Comparison of ENCODE assay signal across 8 mouse cellular contexts in the genomic region with DNA sequence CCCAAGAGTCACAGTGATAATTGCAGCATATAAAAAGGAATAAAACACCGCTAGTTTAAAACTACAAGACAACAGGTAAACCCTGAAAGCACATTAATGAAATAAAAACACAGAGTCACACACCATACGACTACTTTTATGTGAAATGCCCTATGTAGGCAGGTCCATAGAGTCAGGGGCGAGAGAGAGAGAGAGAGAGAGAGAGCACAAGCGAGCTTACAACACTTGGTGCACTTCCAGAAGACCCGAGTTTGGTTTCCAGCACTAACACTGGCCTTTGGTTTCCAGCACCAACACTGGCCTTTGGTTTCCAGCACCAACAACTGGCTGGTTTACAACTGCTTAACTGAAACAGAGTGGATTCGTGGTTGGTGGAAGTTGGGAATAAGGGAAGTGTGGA. TPM values are rescaled to one million over a fixed set of nuclear protein-coding genes. Genes with fewer than 3 reads are reported as not detected.
DNase-seq lines count a peak whose midpoint lies in the region; ATAC-seq and TF ChIP-seq lines count a peak whose summit lies in the region.

No protein-coding gene starts in this region.

- ATAC-seq in lung, embryonic 14.5 days (ENCODE audit: insufficient read depth) = no peak
- no peak for ATAC-seq in embryonic facial prominence, embryonic 14.5 days (ENCODE audit: low read depth)
- ATAC-seq in intestine, embryonic 16.5 days = 0 out of 2 replicates have a peak, but pooled peaks have one; percentile 27
- no peak for ATAC-seq in neural tube, embryonic 14.5 days (ENCODE audit: low read depth)

- DNase-seq in lung, embryonic 14.5 days = no peak
- DNase-seq in lung, postnatal 4 days = no peak
- DNase-seq in embryonic facial prominence, embryonic 14.5 days (ENCODE audit: low spot score) = no peak
- DNase-seq in testis, postnatal 14 days (ENCODE audit: low spot score) = no peak
- DNase-seq in right cerebral cortex, postnatal 10 days (ENCODE audit: low spot score in 2 of 2) = no peak
- DNase-seq in kidney, postnatal 25 days = no peak

- no peaks in the 10 kb centered on the region for H3K9me3 ChIP-seq in lung, embryonic 14.5 days (ENCODE audit: low read depth, low read length)
- H3K9me3 ChIP-seq in embryonic facial prominence, embryonic 14.5 days (ENCODE audit: control insufficient read depth, low read length) = no peaks in the 10 kb centered on the region
- H3K9me3 ChIP-seq in intestine, embryonic 16.5 days (ENCODE audit: control insufficient read depth, low read length) = no peaks in the 10 kb centered on the region
- no peaks in the 10 kb centered on the region for H3K9me3 ChIP-seq in neural tube, embryonic 14.5 days (ENCODE audit: control insufficient read depth, low read length)

- H3K9ac ChIP-seq in lung, embryonic 14.5 days = no peak overlapping the region; the same call in 1 of the 2 replicates
- peak overlapping the region; percentile 97 for H3K9ac ChIP-seq in embryonic facial prominence, embryonic 14.5 days (ENCODE audit: low read depth, low read length)
- H3K9ac ChIP-seq in intestine, embryonic 16.5 days (ENCODE audit: low read depth, low read length) = no peak overlapping the region
- H3K9ac ChIP-seq in neural tube, embryonic 14.5 days (replicated peaks; ENCODE audit: low read depth, low read length) = peak overlapping the region; percentile 87; the same call in 1 of the 2 replicates

- H3K4me2 ChIP-seq in lung, embryonic 14.5 days = peak overlapping the region; percentile 85
- peak overlapping the region; percentile 80 for H3K4me2 ChIP-seq in embryonic facial prominence, embryonic 14.5 days (ENCODE audit: low read depth, low read length)
- peak overlapping the region; percentile 67 for H3K4me2 ChIP-seq in intestine, embryonic 16.5 days (ENCODE audit: low read depth, low read length)
- peak overlapping the region; percentile 56 for H3K4me2 ChIP-seq in neural tube, embryonic 14.5 days (ENCODE audit: low read depth, low read length)

- H3K4me3 ChIP-seq in lung, embryonic 14.5 days (ENCODE audit: low read depth, low read length) = peak overlapping the region; percentile 99
- H3K4me3 ChIP-seq in embryonic facial prominence, embryonic 14.5 days (ENCODE audit: low read depth, low read length) = peak overlapping the region; percentile 100
- peak overlapping the region; percentile 98 for H3K4me3 ChIP-seq in intestine, embryonic 16.5 days (ENCODE audit: low read length)
- H3K4me3 ChIP-seq in neural tube, embryonic 14.5 days (ENCODE audit: low read depth, low read length) = peak overlapping the region; percentile 91

- peaks cover 13% of the 10 kb centered on the region for H3K4me1 ChIP-seq in lung, embryonic 14.5 days (ENCODE audit: insufficient read depth)
- H3K4me1 ChIP-seq in embryonic facial prominence, embryonic 14.5 days (ENCODE audit: control insufficient read depth, insufficient read depth, low read length) = peaks cover 14% of the 10 kb centered on the region
- peaks cover 12% of the 10 kb centered on the region for H3K4me1 ChIP-seq in intestine, embryonic 16.5 days (ENCODE audit: control insufficient read depth, insufficient read depth, low read length)
- peaks cover 15% of the 10 kb centered on the region for H3K4me1 ChIP-seq in neural tube, embryonic 14.5 days (ENCODE audit: control insufficient read depth, insufficient read depth, low read length)

- WGBS in lung, embryonic 14.5 days = 35% methylated on average over 6 of the region's 6 CpGs
- 31% methylated on average over 6 of the region's 6 CpGs for WGBS in embryonic facial prominence, embryonic 14.5 days
- 41% methylated on average over 6 of the region's 6 CpGs for WGBS in intestine, embryonic 16.5 days
- 36% methylated on average over 6 of the region's 6 CpGs for WGBS in neural tube, embryonic 14.5 days

- H3K27me3 ChIP-seq in lung, embryonic 14.5 days (ENCODE audit: insufficient read depth, low read length) = no peaks in the 10 kb centered on the region
- H3K27me3 ChIP-seq in embryonic facial prominence, embryonic 14.5 days (replicated peaks; ENCODE audit: control insufficient read depth, insufficient read depth, low read length) = no peaks in the 10 kb centered on the region
- no peaks in the 10 kb centered on the region for H3K27me3 ChIP-seq in intestine, embryonic 16.5 days (replicated peaks; ENCODE audit: control insufficient read depth, insufficient read depth, low read length)
- no peaks in the 10 kb centered on the region; the same call in 1 of the 2 replicates for H3K27me3 ChIP-seq in neural tube, embryonic 14.5 days (ENCODE audit: control insufficient read depth, insufficient read depth, low read length)

- H3K27ac ChIP-seq in lung, embryonic 14.5 days (ENCODE audit: low read depth) = no peak overlapping the region
- peak overlapping the region; percentile 93; the same call in 1 of the 2 replicates for H3K27ac ChIP-seq in embryonic facial prominence, embryonic 14.5 days (replicated peaks; ENCODE audit: low read depth, low read length)
- no peak overlapping the region for H3K27ac ChIP-seq in intestine, embryonic 16.5 days (ENCODE audit: low read length)
- peak overlapping the region; percentile 77 for H3K27ac ChIP-seq in neural tube, embryonic 14.5 days (ENCODE audit: low read depth, low read length)

- no peak for TF ChIP-seq CTCF in lung, embryonic 14.5 days (IDR thresholded peaks at IDR 0.05; ENCODE audit: low read depth)

- H3K36me3 ChIP-seq in lung, embryonic 14.5 days (ENCODE audit: insufficient read depth) = no peaks in the 10 kb centered on the region
- H3K36me3 ChIP-seq in embryonic facial prominence, embryonic 14.5 days (ENCODE audit: control insufficient read depth, insufficient read depth, low read length) = peaks cover 5% of the 10 kb centered on the region; the same call in 1 of the 2 replicates
- no peaks in the 10 kb centered on the region for H3K36me3 ChIP-seq in intestine, embryonic 16.5 days (ENCODE audit: control insufficient read depth, insufficient read depth, low read length)
- no peaks in the 10 kb centered on the region for H3K36me3 ChIP-seq in neural tube, embryonic 14.5 days (ENCODE audit: control insufficient read depth, insufficient read depth, low read length)

RNA-seq across cellular contexts. Expression of a gene that starts 0.6 kb away (rescaled TPM):
- 23.1 and 27.2 TPM in 2 replicates for polyA plus RNA-seq in lung, embryonic 14.5 days (2014; fragmentation: Nextera tagmentation; extraction: Ambion mirVana)
- 24.3 and 25.4 TPM in 2 replicates for polyA plus RNA-seq in embryonic facial prominence, embryonic 14.5 days (2014; fragmentation: Nextera tagmentation; extraction: Ambion mirVana)
- 11.5 and 12.1 TPM in 2 replicates for polyA plus RNA-seq in intestine, embryonic 16.5 days (2015; fragmentation: Nextera tagmentation; extraction: Ambion mirVana)
- 40.4 and 42.3 TPM in 2 replicates for polyA plus RNA-seq in neural tube, embryonic 14.5 days (2014; fragmentation: Nextera tagmentation; extraction: Ambion mirVana)

RNA-seq across cellular contexts. Expression of a gene that starts 59.4 kb away (rescaled TPM):
- polyA plus RNA-seq in lung, embryonic 14.5 days (2014; fragmentation: Nextera tagmentation; extraction: Ambion mirVana) = 131 and 141 TPM in 2 replicates
- polyA plus RNA-seq in embryonic facial prominence, embryonic 14.5 days (2014; fragmentation: Nextera tagmentation; extraction: Ambion mirVana) = 149 and 152 TPM in 2 replicates
- 126 and 129 TPM in 2 replicates for polyA plus RNA-seq in intestine, embryonic 16.5 days (2015; fragmentation: Nextera tagmentation; extraction: Ambion mirVana)
- 96.7 and 101 TPM in 2 replicates for polyA plus RNA-seq in neural tube, embryonic 14.5 days (2014; fragmentation: Nextera tagmentation; extraction: Ambion mirVana)

Comparison
In these comparisons a context has a peak if more than half of its experiments do, and no peak if none do; other contexts are left out.
1. H3K27ac ChIP-seq: peak in embryonic facial prominence, embryonic 14.5 days (single experiment) and neural tube, embryonic 14.5 days (single experiment); none in lung, embryonic 14.5 days (single experiment) and intestine, embryonic 16.5 days (single experiment).
2. H3K9ac ChIP-seq: peak in embryonic facial prominence, embryonic 14.5 days (single experiment) and neural tube, embryonic 14.5 days (single experiment); none in lung, embryonic 14.5 days (single experiment) and intestine, embryonic 16.5 days (single experiment).
3. Peak in every context shown above with its lines, with median percentiles within 50 percentile points of each other: H3K4me2 ChIP-seq and H3K4me3 ChIP-seq.